Mouse (Mus musculus) MN1 (cell line): Measurements from ENCODE around the gene Sh3bgr.
A peak's percentile ranks its signal among the peaks of the same experiment; 100 is the strongest.

Experiments
- DNase-seq: peaks from one replicate; pipeline ENCODE4 v3.0.0-alpha.2; 2016; ENCODE audit warnings: low spot score

Gene Sh3bgr

DNA sequence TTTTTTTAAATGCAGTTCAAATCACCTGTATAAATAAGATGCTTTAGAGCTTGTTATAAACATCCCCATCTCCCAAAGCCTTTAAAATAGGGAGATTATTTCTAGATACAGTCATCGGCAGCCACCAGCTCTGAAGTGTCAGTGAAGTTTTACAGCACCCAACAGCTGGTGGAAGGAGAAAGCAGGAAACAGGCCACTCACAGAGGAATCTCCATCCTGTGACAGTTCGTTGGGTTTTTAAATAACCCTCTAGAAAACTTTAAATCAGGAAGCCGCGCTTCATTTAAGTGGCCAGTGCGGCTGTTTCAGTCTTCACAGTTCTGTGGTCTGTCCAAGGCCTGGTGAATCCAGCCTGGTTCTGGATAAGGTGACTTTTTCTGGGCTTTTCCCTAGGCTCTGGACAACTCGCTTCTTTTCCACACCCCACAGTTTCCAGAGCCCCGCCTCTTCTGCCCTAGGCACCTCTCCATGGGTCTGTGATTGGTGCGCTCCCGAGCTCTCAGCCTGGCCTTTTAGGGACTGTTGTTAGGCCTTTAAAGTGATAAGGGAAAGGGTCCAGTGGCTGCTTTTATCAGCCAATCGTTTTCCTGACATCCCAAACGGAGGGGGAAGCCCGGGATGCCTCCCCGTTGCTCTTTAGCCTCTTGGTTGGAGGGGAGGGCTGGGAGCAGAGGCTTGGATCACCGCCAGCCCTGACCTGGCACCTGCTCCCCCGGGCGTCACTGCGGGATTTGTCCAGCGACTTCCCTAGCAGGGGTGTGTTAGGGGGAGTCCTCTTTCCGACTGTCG, at the start of gene Sh3bgr:
Gene Sh3bgr, plus strand, starts transcription at position 538 of the 789 bp plus-strand sequence.
- DNase-seq: peak; percentile 68

DNA sequence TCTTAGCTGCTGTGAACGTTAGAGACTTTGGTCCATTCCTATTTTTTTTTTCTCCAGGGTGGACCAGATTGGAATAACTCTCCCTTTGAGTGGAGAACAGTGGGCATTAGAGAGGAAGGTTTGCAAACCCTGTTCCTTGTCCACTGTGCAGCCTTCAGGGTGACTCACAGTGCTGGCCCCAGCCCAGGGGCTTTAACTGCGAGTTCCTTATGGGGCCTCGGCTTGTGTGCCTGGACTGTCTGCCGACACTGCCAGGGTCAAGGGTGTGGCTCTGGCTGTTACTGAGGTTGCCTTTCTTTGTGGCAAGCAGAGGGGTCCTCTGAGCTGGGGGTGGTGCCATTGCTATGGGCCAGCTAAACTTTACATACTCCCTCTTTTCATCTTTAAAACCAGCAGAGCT, 49.3 kb upstream of the Sh3bgr start:
- peak; percentile 75 for DNase-seq

DNA sequence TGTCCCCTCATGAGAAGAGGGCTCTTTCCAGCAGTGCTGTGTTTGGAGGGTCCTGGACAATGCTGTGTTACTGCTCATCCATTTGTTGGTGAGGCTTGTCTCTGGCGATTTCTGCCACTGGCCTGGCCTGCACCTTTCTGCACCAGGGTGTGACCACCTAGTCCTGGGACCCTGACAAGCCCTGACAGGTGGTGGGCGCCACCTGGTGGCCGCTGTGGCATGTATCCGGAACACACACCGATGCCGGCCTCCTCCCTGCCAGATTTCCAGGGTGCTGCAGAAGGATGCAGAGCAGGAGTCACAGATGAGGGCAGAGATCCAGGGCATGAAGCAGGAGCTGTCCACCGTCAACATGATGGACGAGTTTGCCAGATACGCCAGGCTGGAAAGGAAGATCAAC, 48.7 kb upstream of the Sh3bgr start:
- DNase-seq: peak; percentile 85

DNA sequence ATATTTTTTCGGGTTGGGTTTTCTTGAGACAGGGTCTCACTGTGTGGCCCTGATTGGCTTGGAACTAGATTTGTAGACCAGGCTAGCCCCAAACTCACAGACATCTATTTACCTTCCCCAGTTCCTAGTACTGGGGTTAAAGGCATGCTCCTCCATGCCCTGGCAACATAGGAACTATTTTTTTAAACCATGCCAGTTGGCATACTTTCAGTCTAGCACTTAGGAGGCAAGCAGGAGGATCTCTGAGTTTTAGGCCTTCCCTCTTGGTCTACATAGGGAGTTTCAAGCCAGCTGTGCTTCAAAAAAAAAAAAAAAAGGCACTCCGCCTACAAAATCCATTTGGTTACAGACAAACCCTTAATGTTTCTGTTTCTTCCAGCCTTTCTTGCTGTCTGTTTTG, 45.8 kb upstream of the Sh3bgr start:
- no peak for DNase-seq

DNA sequence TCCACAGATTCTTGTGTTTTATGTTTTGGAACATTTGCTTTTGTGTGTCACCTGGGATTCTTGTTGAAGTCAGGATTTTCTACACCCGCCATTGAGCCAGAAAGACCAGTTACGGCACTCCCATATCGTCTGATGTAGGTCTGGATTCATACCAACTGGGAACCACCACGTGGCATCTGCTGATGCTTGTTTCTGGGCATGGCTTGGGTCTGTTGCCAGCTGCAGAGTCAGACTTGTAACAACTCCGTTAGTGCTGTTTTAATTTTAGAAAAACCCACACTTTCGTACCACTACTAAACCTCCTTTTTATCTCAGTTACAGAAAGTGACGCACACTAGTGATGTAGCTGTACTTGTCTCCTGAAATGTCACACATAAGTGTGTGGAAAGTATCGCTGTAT, 44.2 kb upstream of the Sh3bgr start:
- DNase-seq: no peak

DNA sequence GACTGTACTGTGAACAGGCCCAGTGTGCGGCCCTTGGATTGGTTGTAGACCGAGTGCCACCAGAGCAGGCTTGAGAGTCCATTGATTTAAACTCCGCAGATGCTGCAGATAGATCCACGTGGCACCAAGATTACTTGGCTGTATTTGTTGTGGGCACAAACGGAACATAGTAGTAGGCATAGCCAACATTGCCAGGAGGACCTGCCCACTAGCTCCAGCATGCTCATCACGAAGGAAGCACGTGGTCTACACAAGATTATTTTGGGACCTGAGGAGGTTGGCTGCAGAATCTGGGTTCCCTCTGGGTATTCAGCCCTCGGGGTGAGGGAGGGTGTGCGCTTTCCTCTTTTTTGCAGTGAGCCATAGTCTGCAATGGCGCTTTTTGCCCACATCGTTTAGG, 43.1 kb upstream of the Sh3bgr start:
- DNase-seq: no peak

DNA sequence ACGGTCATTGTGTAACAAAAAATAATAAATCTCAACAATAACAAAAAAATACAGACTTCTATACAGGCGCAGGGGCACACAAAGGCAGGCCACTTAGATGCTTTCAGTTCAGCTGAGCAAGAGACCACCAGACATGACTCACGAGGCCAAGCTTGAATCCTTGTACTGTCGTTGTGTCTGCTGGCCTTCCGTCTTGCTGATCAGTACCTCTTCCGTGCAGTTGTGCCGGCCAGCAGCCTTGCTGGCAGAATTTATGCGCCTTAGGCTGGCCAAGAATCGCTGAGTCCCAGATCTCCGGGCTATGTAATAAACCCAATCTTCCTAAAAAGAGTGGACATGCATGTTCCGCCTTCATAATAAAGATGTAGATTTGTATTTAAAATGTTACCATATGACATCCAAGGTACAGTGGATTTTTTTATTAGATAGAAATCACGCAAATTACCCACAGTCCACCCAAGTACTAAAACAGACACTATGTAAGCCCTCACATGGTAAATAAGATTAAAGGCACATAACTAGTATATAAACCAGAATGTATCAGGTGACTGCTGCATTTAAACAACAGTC, 41.7 kb upstream of the Sh3bgr start:
- no peak for DNase-seq

DNA sequence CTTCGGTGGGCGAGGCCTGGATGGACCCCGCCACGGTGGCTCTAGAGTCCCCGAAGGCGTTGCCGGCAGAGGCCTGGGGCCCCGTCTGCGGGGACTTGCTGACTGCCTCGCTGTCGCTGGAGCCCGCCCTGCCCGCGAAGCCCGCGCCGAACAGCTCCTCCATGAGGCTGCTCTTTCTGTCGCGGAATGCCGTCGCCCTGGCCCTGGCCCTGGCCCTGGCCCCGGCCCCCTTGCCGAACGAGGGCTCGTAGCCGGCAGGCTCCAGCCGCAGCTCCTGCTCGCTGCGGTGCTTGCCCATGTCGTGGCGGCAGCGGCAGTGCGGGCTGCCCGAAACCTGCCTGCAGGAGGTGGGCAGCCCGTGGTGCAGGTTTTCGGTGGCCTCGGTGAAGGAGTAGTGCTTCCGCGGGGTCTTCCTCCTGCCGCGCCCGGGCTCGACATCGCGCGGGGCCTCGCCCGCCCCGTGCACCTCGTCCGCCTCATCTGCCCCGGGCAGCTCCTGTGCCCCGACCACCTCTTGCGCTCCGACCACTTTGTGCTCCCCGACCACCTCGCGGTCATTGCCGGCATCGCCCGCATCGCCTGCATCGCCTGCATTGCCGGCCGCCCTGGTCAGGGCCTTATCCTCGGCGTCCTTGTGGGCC, 41.0 kb upstream of the Sh3bgr start:
- DNase-seq: peak; percentile 54

DNA sequence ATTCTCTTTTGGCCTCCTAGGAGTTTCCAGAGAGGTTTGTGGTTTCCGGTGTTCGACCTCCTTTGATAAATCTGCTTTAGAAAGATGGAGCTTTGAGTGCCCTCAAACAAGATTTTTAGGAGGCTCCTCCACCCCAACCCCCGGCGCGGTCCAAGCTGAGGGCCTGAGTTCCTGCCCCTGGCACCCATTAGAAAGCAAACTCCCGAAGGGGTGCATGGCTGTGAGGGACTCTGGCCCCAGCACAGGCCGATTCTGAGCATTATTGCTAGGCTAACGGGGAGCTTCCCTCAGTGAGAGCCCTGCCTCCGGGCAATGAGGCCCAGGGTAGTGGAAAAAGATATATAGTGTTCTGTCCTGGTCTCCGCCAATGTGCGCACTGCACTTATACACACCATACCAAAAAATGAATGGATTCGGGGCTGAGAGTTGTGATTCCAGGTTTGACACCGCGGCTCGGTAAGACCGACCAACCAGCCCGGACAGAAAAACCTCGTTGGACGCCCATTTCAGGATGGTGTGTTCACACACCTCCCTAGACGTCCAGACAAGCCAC, 40.4 kb upstream of the Sh3bgr start:
- DNase-seq: no peak

DNA sequence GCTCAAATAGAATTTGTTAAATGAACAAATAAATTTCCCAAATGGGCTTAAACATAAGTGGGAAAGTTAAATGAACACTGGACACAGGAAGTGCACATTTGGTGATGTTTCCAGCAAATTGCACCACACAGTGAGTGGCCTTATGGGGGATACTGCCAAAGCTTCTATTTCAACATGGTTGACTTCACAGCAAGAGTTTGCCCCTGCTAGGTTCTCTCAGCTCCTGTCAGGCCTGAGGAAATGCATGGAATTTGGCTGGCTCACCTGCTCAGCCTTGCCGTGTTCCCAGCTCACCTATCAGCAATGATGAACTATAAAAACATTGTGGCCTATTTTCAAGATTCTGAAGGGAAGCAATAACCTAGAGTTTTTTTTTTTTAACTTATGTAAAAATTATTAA, 39.3 kb upstream of the Sh3bgr start:
- no peak for DNase-seq

DNA sequence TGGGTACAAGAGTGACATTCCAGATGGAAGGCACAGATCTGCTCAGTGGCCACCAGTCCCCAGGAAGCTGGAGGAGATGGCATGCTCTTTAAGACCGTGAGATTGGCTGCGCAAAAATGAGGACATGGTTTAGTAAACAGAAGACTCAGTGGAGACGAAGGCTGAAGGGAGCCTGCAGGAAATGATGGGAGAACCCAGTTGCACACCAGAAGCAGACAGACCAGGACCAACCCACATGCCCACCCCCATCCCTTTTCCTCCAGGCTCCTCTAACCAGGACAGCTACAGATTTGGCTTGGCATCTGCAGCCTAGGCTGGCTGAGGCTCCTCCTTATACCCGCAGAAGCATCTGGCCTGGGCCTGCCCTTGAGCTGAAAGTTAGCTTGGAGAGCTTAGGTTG, 38.9 kb upstream of the Sh3bgr start:
- DNase-seq: no peak

DNA sequence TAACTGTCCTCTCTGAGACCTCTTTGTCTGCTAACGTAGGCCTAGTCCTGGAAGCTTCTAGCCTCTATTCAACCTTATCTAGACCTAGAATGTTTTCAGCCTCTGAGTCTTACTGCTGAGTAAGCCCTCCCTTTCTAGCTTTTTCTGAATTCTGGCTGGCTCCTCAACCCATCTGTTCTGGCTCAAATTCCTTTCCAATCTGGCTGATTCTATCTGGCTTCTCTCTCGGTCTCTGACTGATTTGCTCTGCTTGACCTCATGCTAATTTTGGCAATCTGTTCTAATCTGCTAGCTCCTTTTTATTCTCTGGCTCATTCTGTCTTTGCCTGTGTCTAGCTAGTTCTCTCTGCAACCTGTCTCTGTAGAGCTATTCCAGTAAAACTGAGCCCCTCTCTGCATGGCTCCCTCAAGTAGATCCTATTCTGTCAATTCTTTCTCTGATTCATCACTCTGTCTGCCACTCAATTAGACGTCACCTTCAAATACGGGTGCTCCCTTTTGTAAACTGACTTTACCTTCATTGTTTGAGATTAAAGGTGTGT, 34.5 kb upstream of the Sh3bgr start:
- DNase-seq: no peak

DNA sequence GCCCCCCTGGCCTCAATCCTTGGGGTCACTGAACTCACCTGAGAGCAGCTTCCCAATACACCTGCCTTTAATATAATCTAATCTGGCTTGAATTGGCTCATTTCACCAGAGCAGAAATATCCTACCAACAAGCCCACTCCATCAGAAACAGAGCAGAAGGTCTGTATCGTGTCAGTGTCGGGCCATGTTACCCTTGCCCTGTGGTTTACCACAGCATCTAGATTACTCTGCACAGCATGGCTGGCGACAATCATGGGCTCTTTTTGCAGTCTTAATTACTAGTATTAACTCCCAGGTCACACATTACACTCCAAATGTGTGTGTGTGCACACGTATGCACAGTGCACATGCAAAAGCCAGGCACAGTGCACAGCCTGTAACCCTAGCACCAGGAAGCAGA, 31.4 kb upstream of the Sh3bgr start:
- no peak for DNase-seq

DNA sequence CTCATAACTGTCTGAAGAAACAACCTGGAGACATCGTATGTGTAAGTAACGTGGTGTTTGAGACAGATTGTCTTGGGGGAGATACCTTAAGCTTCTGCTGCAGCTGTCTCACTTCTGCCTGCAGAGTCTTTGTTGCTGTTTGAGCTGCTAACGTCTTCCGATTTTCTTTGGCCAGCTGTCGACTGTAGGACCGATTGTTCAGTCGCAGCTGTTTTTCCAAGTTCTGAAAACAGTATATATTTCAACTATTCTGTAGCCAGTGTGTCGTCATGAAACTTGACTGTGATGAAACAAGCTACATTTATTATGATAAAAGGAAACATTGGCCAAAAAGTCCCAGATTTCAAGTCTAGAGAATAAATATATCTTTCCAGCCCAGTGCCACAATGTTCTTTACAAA, 26.6 kb upstream of the Sh3bgr start:
- no peak for DNase-seq

DNA sequence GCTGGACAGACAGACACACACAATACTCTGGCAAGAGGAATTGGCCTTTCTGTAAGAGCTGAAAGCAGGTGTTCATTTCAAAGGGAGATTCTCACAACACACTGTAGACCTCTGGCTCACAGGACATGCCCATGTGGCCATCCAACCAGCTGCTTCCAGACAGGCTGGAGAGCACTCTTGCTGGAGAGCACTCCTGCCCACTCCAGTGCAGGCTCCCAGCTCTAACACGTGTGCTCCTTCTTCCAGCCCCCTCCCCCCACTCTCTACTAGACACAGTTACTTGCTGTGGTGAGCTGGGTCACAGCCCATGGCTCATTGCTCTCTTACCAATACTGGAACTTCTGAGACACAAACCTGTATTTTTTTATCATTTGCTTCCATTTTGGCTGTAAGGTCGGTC, 24.9 kb upstream of the Sh3bgr start:
- DNase-seq: no peak

DNA sequence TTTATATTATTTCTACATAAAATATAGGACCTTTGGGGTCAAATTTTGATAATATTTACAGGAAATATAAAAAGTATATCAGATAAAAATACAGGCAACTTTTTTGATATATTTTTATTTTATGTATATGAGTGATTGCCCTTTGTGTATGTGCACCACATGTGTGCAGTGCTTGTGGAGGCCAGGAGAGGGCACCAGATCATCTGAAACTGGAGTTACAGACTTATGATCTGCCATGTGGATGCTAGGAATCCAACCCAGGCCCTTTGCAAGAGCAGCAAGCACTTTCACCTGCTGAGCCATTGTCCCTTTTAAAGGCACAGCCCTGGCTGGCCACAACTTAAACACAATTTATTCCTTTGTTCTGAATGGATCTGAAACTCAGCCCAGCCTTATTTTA, 21.1 kb upstream of the Sh3bgr start:
- no peak for DNase-seq

DNA sequence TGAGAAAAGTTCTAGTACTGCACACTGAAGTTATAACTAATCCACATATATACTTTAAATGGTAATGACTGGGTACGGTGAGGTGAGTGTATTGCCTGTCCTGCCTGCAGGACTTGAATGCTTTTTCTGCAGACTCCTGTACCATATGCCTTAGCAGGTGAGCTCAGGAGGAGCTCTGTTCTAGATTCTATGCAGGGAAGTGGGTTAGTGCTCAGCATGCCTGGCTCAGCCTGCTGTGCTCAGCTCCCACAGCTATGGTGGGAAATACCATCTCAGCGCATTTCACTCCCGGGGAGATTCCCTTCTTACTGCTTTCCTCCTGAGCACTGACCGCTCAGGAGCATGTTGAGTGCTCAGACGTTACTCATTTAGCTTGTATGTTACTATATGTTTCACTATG, 12.6 kb upstream of the Sh3bgr start:
- DNase-seq: no peak

DNA sequence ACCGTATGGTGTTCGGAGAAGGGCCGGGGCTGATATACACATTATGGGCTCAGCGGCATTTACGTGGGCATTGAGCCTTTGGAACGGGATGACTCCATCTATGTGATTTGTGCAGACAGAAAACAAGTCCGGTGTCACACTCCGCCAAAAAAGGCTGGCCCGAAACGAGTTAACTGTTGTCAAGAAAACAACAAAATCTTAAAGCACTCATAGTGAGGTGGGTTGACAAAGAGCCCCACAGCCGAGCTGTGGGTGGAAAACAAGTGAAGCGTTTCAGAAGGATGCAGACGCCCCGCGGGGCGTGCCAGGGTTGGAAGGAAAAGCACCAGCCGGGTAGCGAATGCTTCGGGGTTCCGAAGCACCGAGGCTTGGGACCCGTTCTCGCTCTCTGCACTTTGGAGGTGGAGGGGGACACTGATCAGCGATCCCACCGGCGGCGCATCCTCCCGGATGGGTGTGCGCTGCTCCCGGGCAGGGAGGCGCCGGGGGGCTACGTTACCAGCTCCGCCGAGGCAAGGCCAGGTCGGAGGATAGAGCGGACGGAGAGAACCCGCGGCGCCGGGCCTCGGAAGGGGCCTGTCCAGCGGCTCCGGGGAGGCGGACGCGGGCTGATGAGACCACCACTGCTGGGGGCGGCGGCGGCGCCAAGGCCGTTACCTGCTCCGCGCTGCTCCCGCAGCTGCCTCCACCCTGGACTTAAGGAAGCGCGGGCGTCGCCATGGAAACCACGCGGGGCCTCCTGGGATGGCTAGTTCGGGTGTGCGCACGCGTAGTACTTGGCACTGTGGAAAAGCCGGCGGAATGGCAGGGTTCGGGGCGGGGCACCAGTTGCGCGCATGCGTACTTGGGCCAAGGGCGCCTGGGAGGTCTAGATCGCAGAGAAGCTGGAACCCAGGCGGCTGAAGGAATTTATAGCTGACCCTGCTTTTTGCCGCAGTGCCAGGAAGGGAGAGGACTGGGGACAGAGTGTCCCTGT, 8.4 kb upstream of the Sh3bgr start, which contains the start of gene Lca5l:
Gene Lca5l, minus strand, starts transcription at position 741 of the 976 bp plus-strand sequence.
- peak; percentile 100 for DNase-seq

DNA sequence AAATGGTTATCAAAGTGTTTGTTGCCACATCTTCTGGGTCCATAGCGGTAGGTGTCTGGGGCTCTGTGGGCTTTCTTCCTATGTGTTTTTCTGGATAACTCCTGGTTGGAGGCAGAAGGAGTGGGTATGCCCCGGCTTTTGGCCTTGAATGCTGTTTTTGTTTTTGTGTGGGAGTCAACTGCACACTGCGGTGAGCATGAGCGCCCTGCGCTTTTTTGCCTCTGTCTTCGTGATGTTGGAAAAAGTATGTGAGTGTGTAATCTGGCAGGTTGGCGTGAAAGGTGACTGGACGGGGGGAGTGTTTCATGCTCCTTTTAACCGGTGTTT, 415 bp downstream of the Sh3bgr start:
- DNase-seq: no peak

DNA sequence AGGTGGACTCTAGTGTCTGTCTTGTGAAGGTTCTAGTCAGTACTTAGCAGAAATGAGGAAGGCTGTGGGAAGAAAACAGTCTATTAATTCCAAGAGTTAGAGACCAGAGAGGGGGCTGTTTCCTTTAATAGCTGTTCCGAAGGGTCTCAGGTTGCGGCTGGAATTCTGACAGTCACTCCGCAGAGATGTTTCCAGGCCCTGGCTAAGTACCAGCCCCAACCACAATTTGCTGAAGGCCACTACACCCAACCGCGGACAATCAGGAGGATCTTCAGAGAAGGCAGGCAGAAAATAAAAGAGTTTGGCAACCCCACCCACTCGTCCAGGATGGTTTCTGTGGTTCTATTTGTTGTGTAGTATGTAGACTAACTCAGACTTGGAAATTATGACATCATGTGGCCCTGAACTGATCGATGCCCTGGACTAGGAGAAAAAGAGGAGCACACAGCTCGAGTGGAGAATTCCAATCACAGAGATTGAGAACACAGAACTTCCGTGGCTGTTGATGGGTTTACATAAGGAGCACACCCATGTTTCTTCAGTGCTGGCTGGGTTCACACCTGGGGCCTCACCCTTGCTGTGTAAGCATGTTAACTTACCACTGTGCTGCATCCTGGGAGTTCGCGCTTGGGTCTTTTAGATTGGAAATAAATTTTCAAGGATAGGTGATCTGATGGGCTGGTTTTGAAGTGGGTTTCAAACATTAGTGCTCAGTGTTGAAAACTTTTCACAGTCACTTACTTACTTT, 1.4 kb downstream of the Sh3bgr start:
- no peak for DNase-seq

DNA sequence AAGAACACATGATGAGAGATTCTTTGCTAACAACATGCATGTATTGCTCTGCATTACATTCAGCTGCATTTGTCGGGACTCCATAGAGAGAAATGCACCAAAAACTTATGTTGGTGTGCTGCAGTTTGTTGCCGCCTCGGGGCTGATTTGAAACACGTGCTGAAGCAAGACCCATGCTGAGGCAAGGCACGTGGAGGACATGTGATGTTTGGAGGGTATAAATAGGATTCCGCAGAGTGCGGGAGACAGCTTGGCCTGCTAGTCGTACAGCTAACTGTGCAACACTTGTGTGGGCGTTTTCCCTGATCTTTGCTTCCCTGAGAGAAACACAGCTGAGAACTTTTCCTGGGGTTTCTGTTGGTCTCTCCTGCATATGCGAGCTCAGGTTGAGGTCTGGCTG, 9.5 kb downstream of the Sh3bgr start:
- no peak for DNase-seq
